Mouse (Mus musculus): ENCODE measurements around the gene Meox2. TPM values are rescaled to one million over a fixed set of nuclear protein-coding genes. Genes with fewer than 3 reads are reported as not detected.

Gene Meox2
- polyA plus RNA-seq (2021; fragmentation: Nextera tagmentation): 0.05 TPM in 1 of 2 replicates, not detected in the other
- long read RNA-seq, experiment 1: 0 reads
- long read RNA-seq, experiment 2, partial matches to known transcripts: 0 of 1 reads
- long read RNA-seq, experiment 2, other reads (novel, unspliced or antisense): 0 of 1 reads

GRCm38 (mm10) chr12:37108390-37108738, at the start of gene Meox2:
Gene Meox2, plus strand, starts transcription at chr12:37108540.

Other genes starting within 250 kb of the Meox2 start
- 8.8 and 9.0 TPM in 2 replicates for gene Agmo, start 133.1 kb downstream of the Meox2 start, polyA plus RNA-seq (2021; fragmentation: Nextera tagmentation)

All from layer of hippocampus, adult 6 months (tissue).